Mouse (Mus musculus) olfactory bulb, adult 2 months (tissue): Measurements from ENCODE around the gene Add1. TPM values are rescaled to one million over a fixed set of nuclear protein-coding genes. Genes with fewer than 3 reads are reported as not detected.
A peak's percentile ranks its signal among the peaks of the same experiment; 100 is the strongest.

ENCODE experiments used
- H3K27ac ChIP-seq: fragments of 200-500 bp; 2 replicates; pipeline ENCODE4 v1.5.1; 2012; ENCODE audit warnings: low read depth, low read length; ENCODE audit not compliant: insufficient read depth
- H3K4me1 ChIP-seq: fragments of 200-500 bp; 2 replicates; pipeline ENCODE4 v1.6.1; 2012; ENCODE audit warnings: low read length; ENCODE audit not compliant: control insufficient read depth, insufficient read depth
- H3K4me3 ChIP-seq: fragments of 200-500 bp; 2 replicates; pipeline ENCODE4 v1.5.1; 2012; ENCODE audit warnings: mild to moderate bottlenecking, low read depth, low read length, moderate library complexity; ENCODE audit not compliant: insufficient read depth
- CTCF ChIP-seq: fragments of 200-500 bp; IDR thresholded peaks from 2 replicates; pipeline ENCODE4 v1.5.1; 2012; ENCODE audit warnings: low read depth, mild to moderate bottlenecking, low read length, moderate library complexity; ENCODE audit not compliant: insufficient read depth
- POLR2A ChIP-seq: fragments of 200-500 bp; IDR thresholded peaks from 2 replicates; pipeline ENCODE4 v1.6.1; 2012; ENCODE audit warnings: mild to moderate bottlenecking, low read depth, low read length, moderate library complexity; ENCODE audit not compliant: insufficient read depth
- WGBS: fragments of 180-500 bp; shearing (Covaris S2); methylation state at CpG from one replicate; pipeline ENCODE4 v1.1.7; 2018; 5-methylcytosine and 5-hydroxymethylcytosine counted together
- polyA plus RNA-seq: library from polyadenylated mRNA; stranded (reverse); fragments of >200 nt; gene quantifications from 2 replicates; pipeline ENCODE4 v1.2.4, GENCODE M21; 2012; ENCODE audit warnings: low replicate concordance; ENCODE audit not compliant: missing spikeins, insufficient read depth, insufficient read length

Gene Add1
- polyA plus RNA-seq, 1 experiment, result 674 TPM

DNA sequence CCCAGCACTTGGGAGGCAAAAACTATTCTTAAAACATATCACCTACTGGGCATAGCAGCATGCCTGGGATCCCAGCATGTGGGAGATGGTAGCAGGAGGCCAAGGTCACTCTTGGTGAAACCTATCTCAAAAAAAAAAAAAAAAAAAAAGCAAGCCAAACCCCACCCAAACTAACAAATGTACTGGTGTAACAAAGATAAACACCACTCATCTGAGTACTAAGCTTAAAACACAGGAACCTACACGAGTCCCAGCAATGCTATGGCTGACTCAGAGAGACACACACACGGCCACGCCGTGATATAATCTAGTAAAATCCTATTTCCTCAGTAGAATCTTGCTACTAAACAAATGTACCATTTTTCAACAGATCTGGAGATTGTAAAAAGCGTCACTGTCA is 79.5 kb downstream of the Add1 start:
- Histone ChIP-seq H3K4me3 (no peak overlapping the region), H3K27ac (no peak overlapping the region), H3K4me1 (no peaks in the 10 kb centered on the region)
- TF ChIP-seq POLR2A (no peak), CTCF (no peak)
- 92% methylated on average over 5 of the region's 5 CpGs for WGBS

DNA sequence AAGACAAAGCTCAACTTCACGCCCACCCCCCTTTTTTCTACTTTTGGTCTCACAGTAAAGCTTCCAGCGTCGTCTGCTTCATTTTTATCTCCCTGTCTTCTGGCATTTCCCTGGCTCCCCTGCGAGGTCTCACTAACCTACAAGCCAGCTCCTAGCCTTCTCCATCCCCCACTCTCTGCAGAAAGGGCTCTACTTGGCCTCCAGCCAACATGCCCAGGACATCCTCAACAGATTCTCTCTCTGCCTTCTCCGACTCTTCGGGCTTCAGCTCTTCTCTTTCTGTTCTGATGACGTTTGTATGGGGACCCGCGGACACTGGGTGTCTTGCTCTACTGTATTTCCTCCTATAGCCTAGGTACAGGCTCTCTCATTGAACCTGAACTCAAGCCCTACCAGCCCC is 81.4 kb downstream of the Add1 start:
- 76% methylated on average over 9 of the region's 9 CpGs for WGBS
- Histone ChIP-seq H3K4me3 (no peak overlapping the region), H3K27ac (no peak overlapping the region), H3K4me1 (no peaks in the 10 kb centered on the region)
- no peak for TF ChIP-seq CTCF
- no peak for TF ChIP-seq POLR2A

DNA sequence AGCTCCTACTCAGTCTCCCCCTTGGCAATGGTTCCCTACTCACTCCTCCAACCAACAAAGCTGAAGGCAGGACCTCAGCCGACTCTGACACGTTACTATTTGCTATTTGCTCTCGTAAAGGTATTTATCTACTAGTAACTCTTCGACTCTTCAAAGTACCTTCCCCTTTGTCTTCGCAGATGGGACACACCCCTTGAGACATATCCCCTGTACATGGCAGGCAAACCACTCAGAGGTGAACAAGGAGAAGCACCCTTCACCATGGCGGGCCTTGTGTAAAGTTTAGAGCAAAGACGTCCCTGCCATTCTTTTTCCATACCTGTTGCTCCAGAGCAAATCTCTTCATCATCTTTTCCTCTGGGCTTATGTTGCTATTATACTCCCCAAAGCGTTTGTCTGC is 84.1 kb downstream of the Add1 start:
- Histone ChIP-seq H3K4me1 (no peaks in the 10 kb centered on the region), H3K4me3 (no peak overlapping the region), H3K27ac (no peak overlapping the region)
- WGBS, result 92% methylated on average over 8 of the region's 8 CpGs
- TF ChIP-seq POLR2A, result no peak

DNA sequence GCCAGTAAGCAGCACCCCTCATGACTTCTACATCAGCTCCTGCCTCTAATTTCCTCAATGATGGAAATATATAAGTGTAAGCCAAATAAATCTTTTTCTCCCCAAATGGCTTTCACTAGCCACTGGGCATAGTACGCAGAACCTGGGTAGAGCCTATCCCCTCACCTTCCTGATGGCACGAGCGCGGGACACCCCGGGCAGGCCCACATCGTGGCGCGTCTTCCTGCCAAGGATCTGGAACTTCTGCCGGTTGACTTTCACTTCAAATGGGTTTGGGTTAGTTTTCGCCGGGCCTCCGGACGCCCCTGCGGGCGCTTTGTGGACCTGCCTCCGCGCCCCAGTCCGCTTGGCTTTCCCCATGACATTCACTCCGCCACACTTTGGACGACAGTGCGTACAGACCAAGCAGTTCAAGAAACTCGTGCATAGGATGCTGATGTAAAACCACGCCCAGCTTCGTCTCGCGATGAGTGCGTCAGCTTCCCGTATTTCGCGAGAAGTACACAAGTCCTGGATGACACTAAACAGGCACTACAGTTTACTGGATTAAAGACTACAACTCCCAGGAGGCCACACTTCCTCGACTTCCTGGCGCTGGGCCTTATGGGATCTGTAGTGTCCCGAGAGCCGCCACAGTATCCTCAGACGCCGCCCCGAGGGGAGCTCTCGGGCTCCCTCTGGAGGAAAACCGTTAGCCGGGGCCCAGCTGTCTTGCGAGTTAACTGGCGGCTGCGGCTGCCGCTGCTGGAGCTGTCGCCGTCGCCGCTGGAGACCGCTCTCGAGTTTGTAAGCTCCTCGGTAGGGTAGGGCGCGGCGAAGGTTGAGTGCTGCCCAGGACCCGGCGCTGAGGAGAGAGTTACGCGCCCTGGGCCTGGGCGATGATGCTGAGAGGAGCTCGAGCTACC is 86.5 kb downstream of the Add1 start, which contains the start of the genes Nop14 and Grk4:
Gene Nop14 (minus strand): TSS at position 463 of the 905 bp plus-strand sequence.
Gene Grk4 (plus strand): TSS at position 694 of the 905 bp plus-strand sequence.
- TF ChIP-seq CTCF (peak; percentile 69), POLR2A (peak; percentile 60)
- peak within 1 kb of the TSS; percentile 70 for H3K27ac ChIP-seq
- peak within 1 kb of the TSS; percentile 76 for H3K4me3 ChIP-seq
- WGBS, result under 1% methylated on average over 60 of the region's 60 CpGs
- no peaks in the 10 kb centered on the region for H3K4me1 ChIP-seq

DNA sequence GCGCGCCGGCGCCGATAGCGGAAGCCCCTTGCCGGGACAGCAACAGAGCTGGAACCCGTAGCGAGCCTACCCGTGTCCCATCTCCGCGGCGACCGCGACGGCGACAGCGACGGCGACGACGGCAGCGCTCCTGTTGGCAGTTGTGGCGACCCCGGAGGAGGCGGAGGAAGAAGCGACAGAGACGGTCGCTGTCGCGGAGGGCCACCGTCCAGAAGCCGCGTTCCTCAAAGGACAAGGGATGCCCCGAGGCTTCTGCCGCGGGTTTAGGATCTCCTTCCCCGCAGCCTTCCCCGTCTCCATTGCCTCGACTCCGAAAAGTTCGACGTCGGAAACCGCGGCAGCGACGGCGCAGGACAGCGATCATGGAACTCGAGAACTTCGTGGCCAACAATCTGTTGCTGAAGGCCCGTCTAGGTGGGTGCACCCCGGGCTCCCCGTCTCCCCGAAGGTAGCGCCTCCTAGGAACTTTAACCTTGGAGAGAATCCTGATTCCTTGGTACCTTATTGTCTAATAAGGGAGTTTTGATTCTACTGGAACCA is 87.2 kb downstream of the Add1 start:
- no peak for TF ChIP-seq POLR2A
- TF ChIP-seq CTCF, result no peak
- peak overlapping the region; percentile 76 for H3K4me3 ChIP-seq
- H3K27ac ChIP-seq, result peak overlapping the region; percentile 70
- H3K4me1 ChIP-seq, result no peaks in the 10 kb centered on the region
- WGBS, result under 1% methylated on average over 57 of the region's 57 CpGs

- WGBS, result 89% methylated on average over 4 of the region's 4 CpGs
- Histone ChIP-seq H3K4me3 (no peak overlapping the region), H3K4me1 (no peaks in the 10 kb centered on the region), H3K27ac (no peak overlapping the region)
- TF ChIP-seq CTCF (no peak), POLR2A (no peak)
Observed at GRCm38 (mm10) chr5:34661909-34662308, 88.4 kb downstream of the Add1 start.

DNA sequence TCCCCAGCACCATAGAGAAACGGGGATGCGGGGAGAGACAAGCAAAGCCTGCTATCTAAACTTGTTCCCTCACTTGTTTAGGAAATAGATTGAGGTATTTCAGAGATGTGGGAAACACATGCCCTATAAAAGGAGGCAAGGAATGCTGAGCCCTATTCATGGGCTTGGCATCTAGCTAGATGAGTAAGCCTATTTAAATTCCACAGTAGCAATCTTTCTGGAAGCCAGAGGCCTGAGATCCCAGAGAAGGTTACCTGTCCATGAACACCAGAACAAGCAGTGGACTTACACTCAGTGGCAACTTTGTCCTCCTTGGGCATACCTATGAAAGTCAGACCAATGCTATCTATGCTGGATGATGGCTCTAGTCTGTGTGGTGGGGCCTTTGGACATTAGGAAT is 89.8 kb downstream of the Add1 start:
- H3K27ac ChIP-seq, result no peak overlapping the region
- 91% methylated on average over 2 of the region's 2 CpGs for WGBS
- no peak for TF ChIP-seq POLR2A
- no peak for TF ChIP-seq CTCF
- H3K4me1 ChIP-seq, result no peaks in the 10 kb centered on the region
- H3K4me3 ChIP-seq, result no peak overlapping the region

DNA sequence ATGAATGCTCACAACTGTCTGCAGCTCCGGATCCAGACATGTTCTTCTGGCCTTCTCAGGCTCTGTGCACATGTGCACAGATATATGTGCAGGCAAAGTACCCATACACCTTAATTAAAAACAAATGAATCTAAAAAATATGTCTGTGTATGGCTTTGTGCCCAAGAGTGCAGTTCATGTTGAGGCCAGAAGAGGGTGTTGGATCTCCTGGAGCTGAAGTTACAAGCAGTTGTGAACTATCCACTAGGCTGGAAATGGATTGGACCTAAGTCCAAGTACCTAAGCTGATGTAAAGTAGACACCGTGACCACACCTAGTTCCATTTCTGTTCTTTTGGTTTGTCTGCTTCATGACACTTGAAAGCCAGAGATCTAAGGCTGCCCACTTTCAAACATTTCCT is 96.0 kb downstream of the Add1 start:
- H3K4me3 ChIP-seq, result no peak overlapping the region
- TF ChIP-seq POLR2A, result no peak
- TF ChIP-seq CTCF, result no peak
- H3K4me1 ChIP-seq, result no peaks in the 10 kb centered on the region
- WGBS, result 91% methylated on average over 2 of the region's 2 CpGs
- H3K27ac ChIP-seq, result no peak overlapping the region

- no peak overlapping the region for H3K27ac ChIP-seq
- 87% methylated on average over 4 of the region's 4 CpGs for WGBS
- no peak overlapping the region for H3K4me3 ChIP-seq
- no peak for TF ChIP-seq POLR2A
- no peak for TF ChIP-seq CTCF
- H3K4me1 ChIP-seq, result no peaks in the 10 kb centered on the region
Observed at GRCm38 (mm10) chr5:34670280-34670679, 96.8 kb downstream of the Add1 start.

Other genes with a start within 250 kb of the Add1 start
- 159 TPM in 1 of 2 replicates, not detected in the other for gene Rnf4, start 237.4 kb upstream of the Add1 start, polyA plus RNA-seq
- gene Fam193a, start 203.7 kb upstream of the Add1 start, polyA plus RNA-seq, result not detected in 2 replicates
- gene Tnip2, start 59.7 kb upstream of the Add1 start, polyA plus RNA-seq, result not detected in 2 replicates
- gene Sh3bp2, start 47.8 kb upstream of the Add1 start, polyA plus RNA-seq, result not detected in 2 replicates
- not detected in 2 replicates for gene Mfsd10, start 63.5 kb downstream of the Add1 start, polyA plus RNA-seq
- not detected in 2 replicates for gene Nop14, start 86.5 kb downstream of the Add1 start, polyA plus RNA-seq
- not detected in 2 replicates for gene Grk4, start 86.7 kb downstream of the Add1 start, polyA plus RNA-seq
- gene Htt, start 188.1 kb downstream of the Add1 start, polyA plus RNA-seq, result 45.7 TPM in 1 of 2 replicates, not detected in the other